Mouse (Mus musculus) ES-Bruce4 (cell line): ENCODE measurements around the gene Agpat3.

Source experiments
- CTCF ChIP-seq: IDR thresholded peaks from one replicate; pipeline ENCODE4 v1.8.1; 2011; ENCODE audit warnings: low read depth, low read length
- EP300 ChIP-seq: IDR thresholded peaks from 2 replicates; pipeline ENCODE4 v1.6.1; 2011; ENCODE audit warnings: low read depth, low read length; ENCODE audit not compliant: insufficient read depth
- POLR2A ChIP-seq: IDR thresholded peaks from one replicate; pipeline ENCODE4 v1.8.1; 2011; ENCODE audit warnings: low read length; ENCODE audit not compliant: insufficient read depth

DNA sequence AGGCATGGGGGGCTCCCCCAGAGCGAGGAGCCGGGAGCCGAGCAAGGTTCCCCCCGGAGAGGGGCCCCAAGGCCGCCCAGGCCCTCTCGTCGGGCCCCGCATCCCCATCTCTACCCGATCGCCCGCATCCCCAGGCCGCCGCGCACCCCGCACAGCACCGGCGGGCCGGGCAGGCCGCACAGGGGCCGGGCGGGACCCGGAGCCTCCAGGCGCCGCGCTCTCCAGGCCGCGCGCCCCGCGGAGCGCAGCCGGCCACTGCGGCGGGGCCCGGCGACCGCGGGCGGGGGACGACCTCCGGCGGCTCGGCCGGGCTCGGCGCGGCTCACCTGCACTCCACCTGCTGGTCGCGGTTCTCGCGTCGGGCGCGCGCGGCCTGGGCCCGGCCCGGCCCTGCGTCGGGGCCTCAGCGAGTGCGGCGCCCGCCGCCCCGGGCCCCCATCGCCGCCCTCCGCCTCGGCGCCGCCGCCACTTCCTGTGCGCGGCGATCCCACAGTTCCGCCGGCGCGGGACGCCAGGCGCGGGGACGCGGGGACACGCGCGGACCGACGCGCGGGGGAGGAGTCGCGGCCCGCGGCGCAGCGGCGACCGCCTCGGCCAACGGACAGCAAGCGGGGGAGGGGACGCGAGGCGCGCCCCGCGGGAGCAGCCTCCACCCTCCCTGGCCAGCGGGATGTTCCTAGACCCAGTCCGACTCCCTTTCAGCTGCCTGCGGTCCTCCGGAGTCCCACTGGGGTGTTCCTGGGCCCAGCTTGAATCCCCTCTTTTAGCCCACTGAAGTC lies at the start of gene Agpat3:
- TF ChIP-seq CTCF (no peak), EP300 (no peak), POLR2A (no peak)
